Mouse (Mus musculus) bone marrow, adult 2 months (tissue): ENCODE measurements at regions not wholly inside any gene's neighbourhood (a gene's known extent, or its start where the extent isn't known, plus 50 kb on each side); places are given as distances from the start of the nearest gene placed in this dataset.

Source experiments
- CTCF ChIP-seq: fragments of 200-500 bp; IDR thresholded peaks from 2 replicates; pipeline ENCODE4 v1.5.1; 2011; ENCODE audit warnings: low read length, control low read depth; ENCODE audit not compliant: control insufficient read depth, insufficient read depth
- POLR2A ChIP-seq: fragments of 200-500 bp; IDR thresholded peaks from 2 replicates; pipeline ENCODE4 v1.6.1; 2011; ENCODE audit warnings: low read depth, mild to moderate bottlenecking, control low read depth, low read length, borderline replicate concordance; ENCODE audit not compliant: control insufficient read depth

GRCm38 (mm10) chr2:133748493-133748892 lies 196.5 kb downstream of the Bmp2 start:
- TF ChIP-seq CTCF (no peak), POLR2A (no peak)
